Mouse (Mus musculus) stomach, embryonic 14.5 days (tissue): Measurements from ENCODE around the gene Aldh3b1. TPM values are rescaled to one million over a fixed set of nuclear protein-coding genes. Genes with fewer than 3 reads are reported as not detected.

Source experiments
- ATAC-seq: fragments of 200-750 bp; cut with Nextera tagmentation; 2 replicates; pipeline ENCODE4 v1.8.0; 2017; ENCODE audit warnings: low read depth, moderate TSS enrichment; ENCODE audit not compliant: insufficient number of reproducible peaks, insufficient read depth, low FRiP score
- H3K27ac ChIP-seq: fragments of 300-500 bp; sonication (generic); 2 replicates; pipeline ENCODE4 v1.5.1; 2014; ENCODE audit warnings: mild to moderate bottlenecking, low read length, moderate library complexity, mixed read lengths
- H3K27me3 ChIP-seq: fragments of 300-500 bp; sonication (generic); 2 replicates; pipeline ENCODE4 v1.6.1; 2014; ENCODE audit warnings: low read length, control low read depth, mixed read lengths; ENCODE audit not compliant: control insufficient read depth, insufficient read depth
- H3K36me3 ChIP-seq: fragments of 300-500 bp; sonication (generic); 2 replicates; pipeline ENCODE4 v1.6.1; 2014; ENCODE audit warnings: mild to moderate bottlenecking, control low read depth, low read length, moderate library complexity, mixed read lengths; ENCODE audit not compliant: control insufficient read depth, insufficient read depth
- H3K4me1 ChIP-seq: fragments of 300-500 bp; sonication (generic); 2 replicates; pipeline ENCODE4 v1.6.1; 2014; ENCODE audit warnings: low read length, control low read depth, mixed read lengths; ENCODE audit not compliant: control insufficient read depth, insufficient read depth
- H3K4me2 ChIP-seq: fragments of 300-500 bp; sonication (generic); replicated peaks from 2 replicates; pipeline ENCODE4 v1.6.1; 2014; ENCODE audit warnings: low read depth, low read length, control low read depth
- H3K4me3 ChIP-seq: fragments of 300-500 bp; sonication (generic); 2 replicates; pipeline ENCODE4 v1.5.1; 2014; ENCODE audit warnings: low read depth, low read length, control low read depth
- H3K9ac ChIP-seq: fragments of 300-500 bp; sonication (generic); replicated peaks from 2 replicates; pipeline ENCODE4 v1.6.1; 2014; ENCODE audit warnings: low read depth, mild to moderate bottlenecking, control low read depth, low read length, moderate library complexity, mixed read lengths
- H3K9me3 ChIP-seq: fragments of 300-500 bp; sonication (generic); 2 replicates; pipeline ENCODE4 v1.6.1; 2016; ENCODE audit warnings: low read depth, low read length, control low read depth; ENCODE audit not compliant: control insufficient read depth
- WGBS: fragments of 180-500 bp; shearing (Covaris S2); extraction: QIAGEN DNeasy Blood & Tissue Kit; methylation state at CpG from one replicate; pipeline ENCODE4 v1.1.7; 2014; 5-methylcytosine and 5-hydroxymethylcytosine counted together
- polyA plus RNA-seq: library from polyadenylated mRNA; unstranded; fragments of >200 nt; fragmentation: Nextera tagmentation; extraction: Ambion mirVana; gene quantifications from 2 replicates; pipeline ENCODE4 v1.2.1, GENCODE M21; 2014

The Aldh3b1 gene
- polyA plus RNA-seq, 1 experiment from 2014 or later = 1.2 TPM

GRCm38 (mm10) chr19:3950331-3950730 is 20.7 kb upstream of the Aldh3b1 start:
- Histone ChIP-seq H3K36me3 (no peaks in the 10 kb centered on the region), H3K27me3 (no peaks in the 10 kb centered on the region), H3K4me3 (no peak overlapping the region), H3K9ac (no peak overlapping the region), H3K27ac (no peak overlapping the region), H3K9me3 (no peaks in the 10 kb centered on the region), H3K4me2 (no peak overlapping the region), H3K4me1 (no peaks in the 10 kb centered on the region)
- no peak for ATAC-seq
- 78% methylated on average over 3 of the region's 3 CpGs for WGBS

GRCm38 (mm10) chr19:3948546-3948945 is 18.9 kb upstream of the Aldh3b1 start:
- Histone ChIP-seq H3K4me1 (no peaks in the 10 kb centered on the region), H3K4me3 (no peak overlapping the region), H3K36me3 (no peaks in the 10 kb centered on the region), H3K27me3 (no peaks in the 10 kb centered on the region), H3K27ac (no peak overlapping the region), H3K9me3 (no peaks in the 10 kb centered on the region), H3K4me2 (no peak overlapping the region), H3K9ac (no peak overlapping the region)
- WGBS = 71% methylated on average over 14 of the region's 14 CpGs
- no peak for ATAC-seq

GRCm38 (mm10) chr19:3947813-3948212 is 18.2 kb upstream of the Aldh3b1 start:
- H3K27ac ChIP-seq = no peak overlapping the region
- H3K36me3 ChIP-seq = no peaks in the 10 kb centered on the region
- H3K4me3 ChIP-seq = no peak overlapping the region
- H3K4me2 ChIP-seq = no peak overlapping the region
- no peak overlapping the region for H3K9ac ChIP-seq
- ATAC-seq = no peak
- no peaks in the 10 kb centered on the region for H3K9me3 ChIP-seq
- no peaks in the 10 kb centered on the region for H3K27me3 ChIP-seq
- 71% methylated on average over 3 of the region's 3 CpGs for WGBS
- no peaks in the 10 kb centered on the region; the same call in 1 of the 2 replicates for H3K4me1 ChIP-seq

GRCm38 (mm10) chr19:3946715-3947114 is 17.1 kb upstream of the Aldh3b1 start:
- 0 out of 2 replicates have a peak, but pooled peaks have one; percentile 43 for ATAC-seq
- no peaks in the 10 kb centered on the region for H3K9me3 ChIP-seq
- no peak overlapping the region for H3K4me3 ChIP-seq
- no peak overlapping the region for H3K4me2 ChIP-seq
- 23% methylated on average over 2 of the region's 2 CpGs for WGBS
- no peak overlapping the region for H3K27ac ChIP-seq
- no peak overlapping the region for H3K9ac ChIP-seq
- H3K27me3 ChIP-seq = no peaks in the 10 kb centered on the region
- no peaks in the 10 kb centered on the region for H3K36me3 ChIP-seq
- no peaks in the 10 kb centered on the region; the same call in 1 of the 2 replicates for H3K4me1 ChIP-seq

GRCm38 (mm10) chr19:3945872-3946564 is 16.4 kb upstream of the Aldh3b1 start:
- Histone ChIP-seq H3K27ac (no peak overlapping the region), H3K4me2 (no peak overlapping the region), H3K27me3 (no peaks in the 10 kb centered on the region), H3K4me3 (no peak overlapping the region), H3K9ac (no peak overlapping the region), H3K4me1 (no peaks in the 10 kb centered on the region; the same call in 1 of the 2 replicates), H3K36me3 (no peaks in the 10 kb centered on the region), H3K9me3 (no peaks in the 10 kb centered on the region)
- 31% methylated on average over 10 of the region's 10 CpGs for WGBS
- ATAC-seq = no peak

GRCm38 (mm10) chr19:3942986-3943735 is 13.6 kb upstream of the Aldh3b1 start:
- no peaks in the 10 kb centered on the region for H3K27me3 ChIP-seq

GRCm38 (mm10) chr19:3942315-3942714 is 12.7 kb upstream of the Aldh3b1 start:
- 75% methylated on average over 7 of the region's 7 CpGs for WGBS
- Histone ChIP-seq H3K36me3 (no peaks in the 10 kb centered on the region), H3K4me2 (no peak overlapping the region), H3K9ac (no peak overlapping the region), H3K9me3 (no peaks in the 10 kb centered on the region), H3K27me3 (no peaks in the 10 kb centered on the region), H3K4me1 (no peaks in the 10 kb centered on the region; the same call in 1 of the 2 replicates), H3K4me3 (no peak overlapping the region), H3K27ac (no peak overlapping the region)
- ATAC-seq = 0 out of 2 replicates have a peak, but pooled peaks have one; percentile 11

More at GRCm38 (mm10) chr19:3942986-3943735, 13.6 kb upstream of the Aldh3b1 start:
- H3K9ac ChIP-seq = no peak overlapping the region
- H3K4me2 ChIP-seq = peak overlapping the region; percentile 25
- peak; percentile 66; the same call in 1 of the 2 replicates for ATAC-seq
- no peak overlapping the region for H3K4me3 ChIP-seq
- H3K27ac ChIP-seq = no peak overlapping the region
- WGBS = 21% methylated on average over 27 of the region's 27 CpGs
- no peaks in the 10 kb centered on the region for H3K36me3 ChIP-seq
- H3K9me3 ChIP-seq = no peaks in the 10 kb centered on the region
- no peaks in the 10 kb centered on the region; the same call in 1 of the 2 replicates for H3K4me1 ChIP-seq

- WGBS = 7% methylated on average over 22 of the region's 22 CpGs
- no peaks in the 10 kb centered on the region for H3K36me3 ChIP-seq
- peaks cover 9% of the 10 kb centered on the region; the same call in 1 of the 2 replicates for H3K4me1 ChIP-seq
- H3K4me2 ChIP-seq = peak overlapping the region; percentile 78
- peak overlapping the region; percentile 48 for H3K4me3 ChIP-seq
- 0 out of 2 replicates have a peak, but pooled peaks have one; percentile 16 for ATAC-seq
- H3K27ac ChIP-seq = 0 out of 2 replicates have a peak overlapping the region, but pooled peaks have one; percentile 3
- H3K9me3 ChIP-seq = no peaks in the 10 kb centered on the region
- no peaks in the 10 kb centered on the region for H3K27me3 ChIP-seq
- peak overlapping the region; percentile 36; the same call in 1 of the 2 replicates for H3K9ac ChIP-seq
Measured at GRCm38 (mm10) chr19:3935896-3936850, 6.6 kb upstream of the Aldh3b1 start.
